Mouse (Mus musculus): ENCODE data around the gene Slc9c1.

Slc9c1 gene

GRCm38 (mm10) chr16:45625342-45625741 lies 90.2 kb downstream of the Slc9c1 start:
- DNase-seq (ENCODE audit: low spot score): no peak

- DNase-seq (ENCODE audit: low spot score): no peak
These were observed 94.5 kb downstream of the Slc9c1 start for GRCm38 (mm10) chr16:45629497-45630105.

DNA sequence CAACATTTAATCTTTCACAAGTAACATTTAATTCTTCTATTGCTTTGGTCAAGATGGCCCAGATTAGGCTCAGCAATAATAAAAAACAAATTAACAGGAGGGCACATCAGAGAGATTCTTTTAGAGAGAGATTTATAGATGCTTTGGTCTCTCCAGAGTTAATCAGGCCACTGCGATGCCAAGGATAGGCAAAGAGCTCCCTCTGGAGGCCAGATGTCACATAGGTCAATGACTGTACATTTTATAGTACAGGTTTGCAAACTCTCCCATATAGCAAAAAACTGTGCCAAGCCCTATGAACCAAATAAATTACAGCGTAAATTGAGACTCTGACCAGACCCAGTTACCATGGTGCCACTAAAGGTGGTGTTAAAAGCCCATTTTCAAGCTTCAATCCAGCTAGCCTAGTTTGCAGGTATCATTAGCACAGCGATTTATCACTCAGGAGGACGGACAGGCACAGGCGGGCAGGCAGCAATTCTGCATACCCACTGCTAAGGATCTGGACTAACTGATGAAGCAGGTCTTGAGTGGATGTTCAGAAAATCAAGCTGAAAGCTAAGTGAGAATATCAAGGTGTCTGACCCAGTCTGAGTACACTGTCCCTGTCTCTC lies 95.3 kb downstream of the Slc9c1 start:
- peak; percentile 50 for DNase-seq (ENCODE audit: low spot score)

DNA sequence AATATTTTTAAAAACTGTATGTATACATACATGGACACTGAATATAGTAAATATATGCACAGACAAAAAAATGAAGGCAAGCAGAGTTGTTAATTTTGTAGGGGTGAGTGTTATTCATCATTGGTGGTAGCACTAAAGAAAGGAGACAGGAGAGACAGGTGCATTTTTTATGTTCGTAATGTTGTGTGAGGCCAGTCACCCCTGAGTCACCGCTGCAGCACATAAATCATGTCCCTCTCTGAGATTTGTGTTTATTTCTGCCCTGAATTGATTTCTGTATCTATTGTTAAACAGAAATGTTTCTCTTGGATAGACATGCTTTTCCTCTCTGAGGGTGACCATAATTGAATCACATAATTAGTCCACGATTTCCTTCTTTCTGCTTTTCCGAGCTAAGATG lies 97.3 kb downstream of the Slc9c1 start:
- DNase-seq (ENCODE audit: low spot score): no peak

- DNase-seq (ENCODE audit: low spot score): no peak
These were observed 100.7 kb downstream of the Slc9c1 start for GRCm38 (mm10) chr16:45635826-45636225.

DNA sequence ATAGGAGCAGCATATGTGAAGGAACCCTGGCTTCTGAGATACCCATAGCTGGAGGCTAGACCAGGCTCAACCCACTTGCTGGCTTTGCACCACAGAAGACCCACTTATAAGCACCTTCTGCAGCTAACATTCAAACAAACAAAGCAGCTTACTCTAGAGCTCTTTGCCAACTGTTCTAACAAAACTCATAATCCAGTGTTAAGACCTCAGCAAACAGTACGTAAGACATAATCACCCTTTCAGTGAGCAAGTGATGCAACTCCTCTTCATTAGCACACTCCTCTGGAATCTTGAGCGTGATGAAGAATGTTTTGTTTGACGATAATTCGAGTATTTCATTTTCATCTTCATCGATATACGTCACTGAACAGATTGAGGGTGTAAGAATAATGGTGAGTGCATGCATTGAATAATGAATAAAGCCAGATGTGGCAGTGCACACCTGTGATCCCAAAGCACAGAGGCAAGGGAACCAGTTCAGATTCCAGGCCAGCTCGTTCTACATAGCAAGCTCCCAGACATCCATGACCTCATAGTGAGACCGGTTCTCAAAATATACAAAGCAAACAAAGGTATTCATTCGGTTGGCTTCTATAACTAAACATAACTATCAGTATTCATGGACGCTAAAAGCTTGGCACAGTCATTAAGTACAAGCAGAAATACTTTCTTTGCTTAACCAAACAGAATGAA lies 105.1 kb downstream of the Slc9c1 start:
- no peak for DNase-seq (ENCODE audit: low spot score)

DNA sequence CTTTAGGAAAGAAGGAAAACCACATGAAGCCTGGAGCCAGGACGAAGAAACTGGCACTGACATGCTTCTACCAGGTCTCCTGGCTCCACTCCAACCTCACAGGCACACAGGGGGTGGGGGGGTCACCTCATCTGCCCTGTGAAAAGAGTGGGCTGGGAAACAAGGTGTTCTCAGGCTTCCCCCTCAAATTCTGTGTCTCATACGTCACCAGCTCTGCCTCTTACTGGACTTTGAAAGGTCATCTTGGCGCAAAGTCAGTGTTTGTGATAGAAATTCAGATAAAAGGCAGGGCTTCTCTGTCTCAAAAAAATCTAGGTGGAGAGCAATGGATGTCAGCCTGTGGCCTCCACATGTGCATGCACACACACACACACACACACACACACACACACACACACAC lies 106.2 kb downstream of the Slc9c1 start:
- no peak for DNase-seq (ENCODE audit: low spot score)

DNA sequence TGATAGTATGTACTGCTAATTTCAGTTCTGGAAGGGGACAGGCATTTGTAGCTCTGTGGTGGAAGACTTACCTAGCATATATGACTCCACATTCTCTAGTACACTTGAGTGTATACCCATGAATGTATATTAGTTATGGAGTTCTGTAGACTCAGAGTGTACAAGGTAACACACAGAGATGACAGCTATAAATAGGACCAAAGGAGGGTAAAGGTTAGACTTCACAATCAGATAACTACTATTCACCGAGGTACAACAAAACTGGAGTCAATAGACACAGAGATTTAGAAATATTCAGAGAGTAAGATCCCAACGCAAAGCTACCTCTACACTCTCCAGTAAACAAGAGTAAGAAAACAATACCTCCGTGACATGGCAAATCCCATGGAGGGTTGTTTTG lies 108.8 kb downstream of the Slc9c1 start:
- no peak for DNase-seq (ENCODE audit: low spot score)

DNA sequence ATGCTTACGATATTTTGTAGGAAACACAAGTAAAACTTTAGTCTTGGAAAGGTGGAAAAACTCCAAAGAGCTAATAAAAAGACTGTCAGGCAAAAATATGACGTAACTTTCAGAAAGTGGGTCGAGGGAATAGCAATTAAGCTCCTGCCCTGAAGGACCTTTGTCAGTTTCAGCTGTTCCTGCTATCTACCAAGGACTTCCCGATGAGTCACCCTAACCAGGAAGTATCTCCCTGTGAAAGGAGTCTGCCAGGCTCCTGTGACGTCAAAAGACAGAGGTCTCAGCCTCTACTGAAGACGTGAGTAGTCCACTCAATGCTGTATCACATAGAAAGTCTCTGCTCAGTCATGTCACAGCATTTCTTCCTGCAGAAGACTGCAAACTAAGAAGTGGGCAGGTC lies 109.3 kb downstream of the Slc9c1 start:
- DNase-seq (ENCODE audit: low spot score): no peak

- no peak for DNase-seq (ENCODE audit: low spot score)
These were observed 116.4 kb downstream of the Slc9c1 start for GRCm38 (mm10) chr16:45651497-45651896.

- DNase-seq (ENCODE audit: low spot score): no peak
These were observed 118.2 kb downstream of the Slc9c1 start for GRCm38 (mm10) chr16:45653009-45653933.

DNA sequence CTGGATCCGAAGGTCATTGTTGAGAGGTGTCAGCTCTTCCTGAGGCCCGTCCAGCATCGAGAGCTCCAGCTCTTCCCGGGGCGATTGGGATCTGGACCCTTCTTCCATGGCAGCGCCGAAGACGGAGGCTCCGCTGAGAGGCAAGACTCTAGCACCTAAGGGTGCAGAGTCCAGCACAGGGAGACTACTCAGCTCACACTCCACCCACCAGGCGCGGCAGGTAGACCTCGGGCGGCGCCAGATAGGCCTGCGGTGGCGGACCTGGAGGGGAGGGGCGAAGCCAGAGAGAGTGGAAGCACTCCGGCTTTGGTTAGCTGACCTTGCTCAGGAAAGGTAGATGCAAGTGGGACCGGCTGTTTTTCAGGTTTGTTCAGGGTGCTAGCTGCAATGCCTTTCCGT lies 118.8 kb downstream of the Slc9c1 start, which contains the start of gene BC016579:
Gene BC016579 (minus strand): TSS at position 135 of the 399 bp plus-strand sequence.
- DNase-seq (ENCODE audit: low spot score): peak; percentile 16

- DNase-seq (ENCODE audit: low spot score): no peak
These were observed 119.4 kb downstream of the Slc9c1 start for GRCm38 (mm10) chr16:45654465-45654864.
